8 mouse cellular contexts compared by ENCODE assay signal in the genomic region with DNA sequence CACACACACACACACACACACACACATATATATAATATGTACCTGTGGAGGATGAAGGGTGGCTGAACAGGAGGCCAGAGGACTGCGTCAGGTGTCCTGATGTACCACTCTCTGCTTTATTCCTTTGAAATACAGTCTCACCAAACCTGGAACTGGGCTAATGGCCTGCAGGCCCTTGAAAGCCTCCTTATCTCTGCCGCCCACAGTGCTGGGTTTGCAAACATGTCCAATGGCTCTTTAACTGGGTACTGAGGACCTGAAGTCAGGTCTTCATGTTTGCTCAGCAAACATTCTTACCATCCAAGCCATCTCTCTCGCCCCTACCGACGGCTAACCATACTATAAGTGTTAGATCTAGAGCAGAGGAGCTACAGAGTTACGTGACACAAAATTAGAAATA. TPM values are rescaled to one million over a fixed set of nuclear protein-coding genes. Genes with fewer than 3 reads are reported as not detected.
A peak's percentile ranks its signal among the peaks of the same experiment; 100 is the strongest.
DNase-seq lines count a peak whose midpoint lies in the region; ATAC-seq and TF ChIP-seq lines count a peak whose summit lies in the region.
"Had no signal": no experiment of that assay in that cellular context is flagged by ENCODE, and none has a peak within 500 bp of the region (broad histone marks: within the 10 kb centered on the region; RNA-seq: fewer than 3 reads in every experiment).

No protein-coding gene starts in this region.

- 86% methylated on average over 6 of the region's 6 CpGs for WGBS in hindbrain, embryonic 10.5 days
- 87% methylated on average over 6 of the region's 6 CpGs for WGBS in hindbrain, embryonic 12.5 days
- 74% methylated on average over 6 of the region's 6 CpGs for WGBS in heart, postnatal 0 days

- H3K4me2 ChIP-seq in hindbrain, embryonic 12.5 days (replicated peaks), result no peak overlapping the region
- H3K4me2 ChIP-seq in heart, postnatal 0 days (ENCODE audit: low read depth, low read length), result no peak overlapping the region

- ATAC-seq in hindbrain, embryonic 12.5 days (ENCODE audit: low FRiP score), result no peak
- ATAC-seq in heart, postnatal 0 days (ENCODE audit: insufficient read depth, low read depth), result no peak

- no peak overlapping the region for H3K4me3 ChIP-seq in hindbrain, embryonic 10.5 days
- H3K4me3 ChIP-seq in hindbrain, embryonic 12.5 days, result no peak overlapping the region
- no peak overlapping the region for H3K4me3 ChIP-seq in brown adipose tissue, adult 24 weeks (ENCODE audit: insufficient read depth, low read depth, low read length)
- no peak overlapping the region for H3K4me3 ChIP-seq in heart, postnatal 0 days (ENCODE audit: low read depth, low read length)

- H3K27me3 ChIP-seq in hindbrain, embryonic 10.5 days (ENCODE audit: insufficient read depth, poor library complexity, severe bottlenecking), result peaks cover 10% of the 10 kb centered on the region; the same call in 1 of the 2 replicates
- no peaks in the 10 kb centered on the region for H3K27me3 ChIP-seq in hindbrain, embryonic 12.5 days
- no peaks in the 10 kb centered on the region for H3K27me3 ChIP-seq in heart, postnatal 0 days (ENCODE audit: control insufficient read depth, insufficient read depth, low read length)
- H3K27me3 ChIP-seq: limb, embryonic 15.5 days had no signal

- no peak for TF ChIP-seq CTCF in heart, postnatal 0 days (IDR thresholded peaks at IDR 0.05; ENCODE audit: low read depth)

- no peaks in the 10 kb centered on the region for H3K9me3 ChIP-seq in hindbrain, embryonic 10.5 days
- H3K9me3 ChIP-seq in hindbrain, embryonic 12.5 days (replicated peaks), result no peaks in the 10 kb centered on the region
- no peaks in the 10 kb centered on the region for H3K9me3 ChIP-seq in heart, postnatal 0 days (replicated peaks; ENCODE audit: control insufficient read depth, low read length)
- H3K9me3 ChIP-seq: limb, embryonic 15.5 days had no signal

- no peak overlapping the region for H3K9ac ChIP-seq in hindbrain, embryonic 12.5 days
- H3K9ac ChIP-seq in heart, postnatal 0 days (replicated peaks; ENCODE audit: low read depth, low read length), result no peak overlapping the region

- H3K36me3 ChIP-seq in hindbrain, embryonic 10.5 days, result no peaks in the 10 kb centered on the region
- H3K36me3 ChIP-seq in hindbrain, embryonic 12.5 days, result no peaks in the 10 kb centered on the region
- no peaks in the 10 kb centered on the region for H3K36me3 ChIP-seq in heart, postnatal 0 days (replicated peaks; ENCODE audit: control insufficient read depth, insufficient read depth, low read length)
- H3K36me3 ChIP-seq: limb, embryonic 15.5 days had no signal

- TF ChIP-seq EP300 in heart, postnatal 0 days (IDR thresholded peaks at IDR 0.05; ENCODE audit: low read depth), result no peak

- no peak for DNase-seq in hindbrain, embryonic 10.5 days (ENCODE audit: low spot score)
- DNase-seq in heart, postnatal 0 days (ENCODE audit: low spot score), result no peak
- peak; percentile 54 for DNase-seq in lung, postnatal 25 days (ENCODE audit: low spot score)
- no peak for DNase-seq in urinary bladder, postnatal 14 days (ENCODE audit: low spot score)
- DNase-seq in T-cell, adult 2 months (ENCODE audit: low spot score), result no peak

- 0 out of 2 replicates have a peak overlapping the region, but pooled peaks have one; percentile 79 for H3K27ac ChIP-seq in hindbrain, embryonic 10.5 days
- no peak overlapping the region for H3K27ac ChIP-seq in hindbrain, embryonic 12.5 days
- H3K27ac ChIP-seq in brown adipose tissue, adult 24 weeks (replicated peaks; ENCODE audit: low read depth, low read length), result peak overlapping the region; percentile 64
- H3K27ac ChIP-seq in heart, postnatal 0 days (ENCODE audit: low read depth), result peak overlapping the region; percentile 94

- H3K4me1 ChIP-seq in hindbrain, embryonic 10.5 days (replicated peaks), result peaks cover 22% of the 10 kb centered on the region
- peaks cover 19% of the 10 kb centered on the region for H3K4me1 ChIP-seq in hindbrain, embryonic 12.5 days
- H3K4me1 ChIP-seq in brown adipose tissue, adult 24 weeks (ENCODE audit: control insufficient read depth, insufficient read depth, insufficient read length, low read length), result peaks cover 21% of the 10 kb centered on the region
- H3K4me1 ChIP-seq in heart, postnatal 0 days (ENCODE audit: control insufficient read depth, insufficient read depth), result peaks cover 32% of the 10 kb centered on the region

RNA-seq across cellular contexts. Expression of a gene that starts 17.9 kb away (rescaled TPM):
- 25.9 and 28.2 TPM in 2 replicates for polyA plus RNA-seq in hindbrain, embryonic 10.5 days (2016; fragmentation: Nextera tagmentation; extraction: Ambion mirVana)
- 41.8 and 43.3 TPM in 2 replicates for polyA plus RNA-seq in hindbrain, embryonic 12.5 days (2016; fragmentation: Nextera tagmentation; extraction: Ambion mirVana)
- polyA plus RNA-seq in brown adipose tissue, adult 24 weeks (2012; ENCODE audit: insufficient read depth, insufficient read length, missing spikeins), result 62.7 and 65.5 TPM in 2 replicates
- 52.6 and 81.9 TPM in 2 replicates for total RNA-seq in heart, postnatal 0 days (2014; rRNA removed; ENCODE audit: low replicate concordance)
- polyA plus RNA-seq in heart, postnatal 0 days (2015; fragmentation: Nextera tagmentation; extraction: Ambion mirVana), result 21.8 and 28.5 TPM in 2 replicates

RNA-seq across cellular contexts. Expression of a gene that starts 34.8 kb away (rescaled TPM):
- polyA plus RNA-seq in hindbrain, embryonic 10.5 days (2016; fragmentation: Nextera tagmentation; extraction: Ambion mirVana), result 23.1 and 23.5 TPM in 2 replicates
- polyA plus RNA-seq in hindbrain, embryonic 12.5 days (2016; fragmentation: Nextera tagmentation; extraction: Ambion mirVana), result 28.0 and 29.2 TPM in 2 replicates
- 12.0 and 17.0 TPM in 2 replicates for polyA plus RNA-seq in brown adipose tissue, adult 24 weeks (2012; ENCODE audit: insufficient read depth, insufficient read length, missing spikeins)
- total RNA-seq in heart, postnatal 0 days (2014; rRNA removed; ENCODE audit: low replicate concordance), result 7.5 and 14.8 TPM in 2 replicates
- 18.4 and 18.5 TPM in 2 replicates for polyA plus RNA-seq in heart, postnatal 0 days (2015; fragmentation: Nextera tagmentation; extraction: Ambion mirVana)
